Mouse (Mus musculus): ENCODE results near the gene Stat3.

The Stat3 gene

GRCm38 (mm10) chr11:100893482-100893881 lies 45.9 kb downstream of the Stat3 start:
- TF ChIP-seq GATA4 (IDR thresholded peaks at IDR 0.05; ENCODE audit: insufficient replicate concordance, low read length), result no peak

- no peak for TF ChIP-seq GATA4 (IDR thresholded peaks at IDR 0.05; ENCODE audit: insufficient replicate concordance, low read length)
Measured at GRCm38 (mm10) chr11:100892435-100892834, 46.9 kb downstream of the Stat3 start.

GRCm38 (mm10) chr11:100891256-100892123 lies 47.9 kb downstream of the Stat3 start:
- TF ChIP-seq GATA4 (IDR thresholded peaks at IDR 0.05; ENCODE audit: insufficient replicate concordance, low read length), result no peak

- no peak for TF ChIP-seq GATA4 (IDR thresholded peaks at IDR 0.05; ENCODE audit: insufficient replicate concordance, low read length)
Measured at GRCm38 (mm10) chr11:100890481-100890880, 48.9 kb downstream of the Stat3 start.

GRCm38 (mm10) chr11:100888348-100888820 lies 51.0 kb downstream of the Stat3 start:
- TF ChIP-seq GATA4 (IDR thresholded peaks at IDR 0.05; ENCODE audit: insufficient replicate concordance, low read length), result no peak

- TF ChIP-seq GATA4 (IDR thresholded peaks at IDR 0.05; ENCODE audit: insufficient replicate concordance, low read length), result no peak
Measured at GRCm38 (mm10) chr11:100887764-100888163, 51.6 kb downstream of the Stat3 start.

GRCm38 (mm10) chr11:100887236-100887635 lies 52.1 kb downstream of the Stat3 start:
- no peak for TF ChIP-seq GATA4 (IDR thresholded peaks at IDR 0.05; ENCODE audit: insufficient replicate concordance, low read length)

- no peak for TF ChIP-seq GATA4 (IDR thresholded peaks at IDR 0.05; ENCODE audit: insufficient replicate concordance, low read length)
Measured at GRCm38 (mm10) chr11:100886188-100886740, 53.1 kb downstream of the Stat3 start.

- no peak for TF ChIP-seq GATA4 (IDR thresholded peaks at IDR 0.05; ENCODE audit: insufficient replicate concordance, low read length)
Measured at GRCm38 (mm10) chr11:100885472-100885871, 53.9 kb downstream of the Stat3 start.

GRCm38 (mm10) chr11:100883640-100884039 lies 55.7 kb downstream of the Stat3 start:
- TF ChIP-seq GATA4 (IDR thresholded peaks at IDR 0.05; ENCODE audit: insufficient replicate concordance, low read length), result no peak

GRCm38 (mm10) chr11:100879321-100880078 lies 59.8 kb downstream of the Stat3 start:
- no peak for TF ChIP-seq GATA4 (IDR thresholded peaks at IDR 0.05; ENCODE audit: insufficient replicate concordance, low read length)

GRCm38 (mm10) chr11:100875761-100876160 lies 63.6 kb downstream of the Stat3 start:
- no peak for TF ChIP-seq GATA4 (IDR thresholded peaks at IDR 0.05; ENCODE audit: insufficient replicate concordance, low read length)

GRCm38 (mm10) chr11:100870968-100871350 lies 68.4 kb downstream of the Stat3 start:
- no peak for TF ChIP-seq GATA4 (IDR thresholded peaks at IDR 0.05; ENCODE audit: insufficient replicate concordance, low read length)

- no peak for TF ChIP-seq GATA4 (IDR thresholded peaks at IDR 0.05; ENCODE audit: insufficient replicate concordance, low read length)
Measured at GRCm38 (mm10) chr11:100870256-100870967, 68.9 kb downstream of the Stat3 start.

GRCm38 (mm10) chr11:100865618-100866017 lies 73.7 kb downstream of the Stat3 start:
- no peak for TF ChIP-seq GATA4 (IDR thresholded peaks at IDR 0.05; ENCODE audit: insufficient replicate concordance, low read length)

All from liver, adult (tissue).